ENCODE assay signal across 25 mouse cellular contexts in genomic region chr11:34377649-34378048, GRCm38 (mm10).
A peak's percentile ranks its signal among the peaks of the same experiment; 100 is the strongest.
DNase-seq lines count a peak whose midpoint lies in the region; ATAC-seq and TF ChIP-seq lines count a peak whose summit lies in the region.
"Had no signal": no experiment of that assay in that cellular context is flagged by ENCODE, and none has a peak within 500 bp of the region (broad histone marks: within the 10 kb centered on the region; RNA-seq: fewer than 3 reads in every experiment).

No protein-coding gene starts in this region.

- no peaks in the 10 kb centered on the region for H3K36me3 ChIP-seq in forebrain, embryonic 15.5 days
- no peaks in the 10 kb centered on the region for H3K36me3 ChIP-seq in forebrain, embryonic 12.5 days (replicated peaks)
- H3K36me3 ChIP-seq in midbrain, embryonic 16.5 days (ENCODE audit: control insufficient read depth, insufficient read depth, low read length) = no peaks in the 10 kb centered on the region
- H3K36me3 ChIP-seq in midbrain, embryonic 13.5 days = no peaks in the 10 kb centered on the region
- H3K36me3 ChIP-seq in forebrain, postnatal 0 days (ENCODE audit: insufficient read depth) = no peaks in the 10 kb centered on the region
- H3K36me3 ChIP-seq in neural tube, embryonic 15.5 days = no peaks in the 10 kb centered on the region
- H3K36me3 ChIP-seq: G1E; heart, embryonic 10.5 days; intestine, embryonic 15.5 days; limb, embryonic 13.5 days; liver, embryonic 12.5 days; stomach, embryonic 15.5 days had no signal

- no peak for TF ChIP-seq CTCF in forebrain, postnatal 0 days (IDR thresholded peaks at IDR 0.05; ENCODE audit: low read depth)

- no peak overlapping the region for H3K9ac ChIP-seq in forebrain, embryonic 15.5 days (replicated peaks)
- H3K9ac ChIP-seq in forebrain, embryonic 12.5 days = no peak overlapping the region
- H3K9ac ChIP-seq in midbrain, embryonic 16.5 days (ENCODE audit: low read depth, low read length) = no peak overlapping the region
- no peak overlapping the region for H3K9ac ChIP-seq in midbrain, embryonic 13.5 days (replicated peaks)
- H3K9ac ChIP-seq in forebrain, postnatal 0 days = no peak overlapping the region
- no peak overlapping the region for H3K9ac ChIP-seq in neural tube, embryonic 15.5 days (replicated peaks)
- H3K9ac ChIP-seq: intestine, embryonic 15.5 days; limb, embryonic 13.5 days; liver, embryonic 12.5 days; stomach, embryonic 15.5 days had no signal

- no peak overlapping the region for H3K4me3 ChIP-seq in forebrain, embryonic 15.5 days
- H3K4me3 ChIP-seq in forebrain, embryonic 12.5 days (replicated peaks) = no peak overlapping the region
- no peak overlapping the region for H3K4me3 ChIP-seq in midbrain, embryonic 16.5 days (ENCODE audit: low read depth, low read length)
- H3K4me3 ChIP-seq in midbrain, embryonic 13.5 days (replicated peaks) = no peak overlapping the region
- H3K4me3 ChIP-seq in forebrain, postnatal 0 days (ENCODE audit: low read depth, low read length) = no peak overlapping the region
- H3K4me3 ChIP-seq in neural tube, embryonic 15.5 days (replicated peaks) = no peak overlapping the region
- H3K4me3 ChIP-seq: heart, embryonic 10.5 days; intestine, embryonic 15.5 days; limb, embryonic 13.5 days; liver, embryonic 12.5 days; stomach, embryonic 15.5 days had no signal

- ATAC-seq in forebrain, embryonic 15.5 days (replicated peaks) = peak; percentile 63
- no peak for ATAC-seq in forebrain, embryonic 12.5 days (ENCODE audit: low FRiP score)
- ATAC-seq in midbrain, embryonic 16.5 days = 0 out of 2 replicates have a peak, but pooled peaks have one; percentile 21
- ATAC-seq in midbrain, embryonic 13.5 days = no peak
- peak; percentile 40; the same call in 1 of the 2 replicates for ATAC-seq in forebrain, postnatal 0 days
- ATAC-seq in neural tube, embryonic 15.5 days (ENCODE audit: low FRiP score) = 0 out of 2 replicates have a peak, but pooled peaks have one; percentile 30
- ATAC-seq: intestine, embryonic 15.5 days; liver, embryonic 12.5 days; Patski had no signal

- no peak overlapping the region for H3K27ac ChIP-seq in forebrain, embryonic 15.5 days (replicated peaks)
- no peak overlapping the region for H3K27ac ChIP-seq in forebrain, embryonic 12.5 days
- no peak overlapping the region for H3K27ac ChIP-seq in midbrain, embryonic 16.5 days (ENCODE audit: low read length)
- no peak overlapping the region for H3K27ac ChIP-seq in midbrain, embryonic 13.5 days
- no peak overlapping the region for H3K27ac ChIP-seq in forebrain, postnatal 0 days (ENCODE audit: low read depth, low read length)
- H3K27ac ChIP-seq in neural tube, embryonic 15.5 days (replicated peaks) = no peak overlapping the region
- H3K27ac ChIP-seq: heart, embryonic 10.5 days; intestine, embryonic 15.5 days; limb, embryonic 13.5 days; liver, embryonic 12.5 days; stomach, embryonic 15.5 days had no signal

- peaks cover 5% of the 10 kb centered on the region for H3K4me1 ChIP-seq in forebrain, embryonic 15.5 days
- no peaks in the 10 kb centered on the region for H3K4me1 ChIP-seq in forebrain, embryonic 12.5 days
- 0 out of 2 replicates have a peak, but pooled peaks cover 3% of the 10 kb centered on the region for H3K4me1 ChIP-seq in midbrain, embryonic 16.5 days (ENCODE audit: control insufficient read depth, insufficient read depth, low read length)
- peaks cover 5% of the 10 kb centered on the region; the same call in 1 of the 2 replicates for H3K4me1 ChIP-seq in midbrain, embryonic 13.5 days (replicated peaks)
- no peaks in the 10 kb centered on the region for H3K4me1 ChIP-seq in forebrain, postnatal 0 days (ENCODE audit: insufficient read depth)
- peaks cover 17% of the 10 kb centered on the region for H3K4me1 ChIP-seq in neural tube, embryonic 15.5 days
- H3K4me1 ChIP-seq: intestine, embryonic 15.5 days; liver, embryonic 12.5 days; stomach, embryonic 15.5 days had no signal

- H3K27me3 ChIP-seq in forebrain, embryonic 15.5 days = no peaks in the 10 kb centered on the region
- no peaks in the 10 kb centered on the region for H3K27me3 ChIP-seq in forebrain, embryonic 12.5 days
- no peaks in the 10 kb centered on the region for H3K27me3 ChIP-seq in midbrain, embryonic 16.5 days (ENCODE audit: control insufficient read depth, insufficient read depth, low read depth, low read length)
- no peaks in the 10 kb centered on the region for H3K27me3 ChIP-seq in midbrain, embryonic 13.5 days
- H3K27me3 ChIP-seq in forebrain, postnatal 0 days (ENCODE audit: insufficient read depth, low read length) = no peaks in the 10 kb centered on the region
- no peaks in the 10 kb centered on the region for H3K27me3 ChIP-seq in neural tube, embryonic 15.5 days (replicated peaks)
- H3K27me3 ChIP-seq: intestine, embryonic 15.5 days; liver, embryonic 12.5 days; stomach, embryonic 15.5 days had no signal

- peak; percentile 35 for DNase-seq in forebrain, postnatal 0 days
- DNase-seq in ovary, postnatal 10 days (ENCODE audit: low spot score) = no peak
- DNase-seq: adrenal gland, postnatal 36 days; cerebellum, adult 11 months; gastrocnemius, postnatal 36 days; heart, postnatal 4 days; kidney, adult 9 months; kidney, postnatal 36 days; layer of hippocampus, postnatal 36 days; lung, adult 2 months; lung, postnatal 14 days; midbrain, embryonic 14.5 days; thymus, postnatal 25 days had no signal

- H3K9me3 ChIP-seq in forebrain, embryonic 15.5 days = no peaks in the 10 kb centered on the region
- H3K9me3 ChIP-seq in forebrain, embryonic 12.5 days = no peaks in the 10 kb centered on the region
- no peaks in the 10 kb centered on the region; the same call in 1 of the 2 replicates for H3K9me3 ChIP-seq in midbrain, embryonic 16.5 days (replicated peaks; ENCODE audit: control insufficient read depth, low read length, poor library complexity, severe bottlenecking)
- H3K9me3 ChIP-seq in midbrain, embryonic 13.5 days = no peaks in the 10 kb centered on the region
- no peaks in the 10 kb centered on the region for H3K9me3 ChIP-seq in forebrain, postnatal 0 days (ENCODE audit: low read length)
- no peaks in the 10 kb centered on the region for H3K9me3 ChIP-seq in neural tube, embryonic 15.5 days (replicated peaks)
- H3K9me3 ChIP-seq: heart, embryonic 10.5 days; intestine, embryonic 15.5 days; limb, embryonic 13.5 days; liver, embryonic 12.5 days; stomach, embryonic 15.5 days had no signal

- 52% methylated on average over 6 of the region's 6 CpGs for WGBS in forebrain, embryonic 15.5 days
- WGBS in forebrain, embryonic 12.5 days = 82% methylated on average over 6 of the region's 6 CpGs
- WGBS in midbrain, embryonic 16.5 days = 72% methylated on average over 6 of the region's 6 CpGs
- 73% methylated on average over 6 of the region's 6 CpGs for WGBS in midbrain, embryonic 13.5 days
- 56% methylated on average over 6 of the region's 6 CpGs for WGBS in forebrain, postnatal 0 days
- 34% methylated on average over 6 of the region's 6 CpGs for WGBS in neural tube, embryonic 15.5 days

- no peak overlapping the region for H3K4me2 ChIP-seq in forebrain, embryonic 15.5 days (replicated peaks)
- no peak overlapping the region for H3K4me2 ChIP-seq in forebrain, embryonic 12.5 days
- H3K4me2 ChIP-seq in midbrain, embryonic 16.5 days (ENCODE audit: low read length) = no peak overlapping the region
- no peak overlapping the region for H3K4me2 ChIP-seq in midbrain, embryonic 13.5 days (replicated peaks)
- no peak overlapping the region for H3K4me2 ChIP-seq in forebrain, postnatal 0 days (ENCODE audit: low read depth)
- no peak overlapping the region for H3K4me2 ChIP-seq in neural tube, embryonic 15.5 days
- H3K4me2 ChIP-seq: intestine, embryonic 15.5 days; limb, embryonic 13.5 days; liver, embryonic 12.5 days; stomach, embryonic 15.5 days had no signal

Comparison
In these comparisons a context has a peak if more than half of its experiments do, and no peak if none do; other contexts are left out.
1. ATAC-seq: peak in forebrain, embryonic 15.5 days (single experiment), midbrain, embryonic 16.5 days (single experiment), forebrain, postnatal 0 days (single experiment) and neural tube, embryonic 15.5 days (single experiment); none in forebrain, embryonic 12.5 days (single experiment) and midbrain, embryonic 13.5 days (single experiment).